Mouse (Mus musculus) heart, adult 11 months (tissue): ENCODE results near the gene Gm49661.

Experiments used
- DNase-seq: peaks from one replicate; pipeline ENCODE4 v3.0.0; 2022

Gm49661 gene

GRCm38 (mm10) chr8:84965731-84966291 is 3.4 kb downstream of the Gm49661 start:
- DNase-seq = peak; percentile 100

GRCm38 (mm10) chr8:84963952-84964351 is 5.3 kb downstream of the Gm49661 start:
- no peak for DNase-seq

- peak; percentile 94 for DNase-seq
These were observed 9.4 kb downstream of the Gm49661 start for GRCm38 (mm10) chr8:84959811-84960210.

DNA sequence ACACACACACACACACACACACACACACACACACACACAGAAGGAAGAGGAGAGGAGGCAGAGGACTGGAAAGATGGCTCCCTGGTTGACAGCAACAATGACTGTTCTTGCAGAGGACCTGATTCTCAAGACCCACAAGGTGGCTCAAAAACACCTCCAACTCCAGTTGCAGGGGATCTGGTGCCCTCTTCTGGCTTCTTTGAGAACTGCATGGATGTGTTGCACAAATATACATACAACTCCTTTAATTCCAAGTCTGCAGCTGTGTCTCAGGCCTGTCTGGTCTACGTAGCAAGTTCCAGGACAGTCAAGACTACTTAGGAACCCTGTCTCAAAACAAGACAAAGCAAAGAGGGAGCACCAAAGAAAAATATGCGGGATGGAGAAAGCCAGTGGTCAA is 12.5 kb downstream of the Gm49661 start:
- no peak for DNase-seq

DNA sequence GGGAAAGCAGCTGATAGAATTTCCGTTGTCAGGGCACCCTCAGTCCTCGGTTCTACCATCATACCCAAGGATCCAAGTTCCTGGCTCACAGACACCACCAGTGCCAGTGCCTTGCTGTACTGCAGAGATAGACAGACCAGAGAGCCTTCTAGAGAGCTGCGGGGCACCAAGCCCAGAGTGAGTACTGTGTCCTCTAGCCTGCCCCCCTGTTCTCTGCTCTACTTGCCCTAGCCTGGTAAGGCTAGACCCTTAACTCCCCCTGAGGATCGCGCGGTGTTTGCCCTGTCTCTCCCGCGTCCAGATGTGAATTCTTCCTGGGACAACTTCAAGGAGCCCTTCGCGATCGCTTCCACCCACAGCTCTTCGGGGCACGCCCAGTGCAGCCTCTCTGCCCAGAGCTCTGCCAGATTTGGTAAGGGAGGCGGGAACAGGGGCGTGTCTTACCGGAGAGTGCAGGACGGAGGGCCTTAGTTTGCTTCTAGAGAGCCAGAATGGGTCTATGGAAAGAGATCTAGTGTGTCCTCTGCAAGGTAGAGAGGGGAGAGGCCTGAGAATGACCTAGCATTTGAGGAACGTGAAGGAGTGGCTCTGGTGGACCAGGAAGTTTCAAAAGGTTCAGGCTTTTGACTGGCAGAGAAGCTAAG is 16.5 kb downstream of the Gm49661 start:
- DNase-seq = peak; percentile 95

DNA sequence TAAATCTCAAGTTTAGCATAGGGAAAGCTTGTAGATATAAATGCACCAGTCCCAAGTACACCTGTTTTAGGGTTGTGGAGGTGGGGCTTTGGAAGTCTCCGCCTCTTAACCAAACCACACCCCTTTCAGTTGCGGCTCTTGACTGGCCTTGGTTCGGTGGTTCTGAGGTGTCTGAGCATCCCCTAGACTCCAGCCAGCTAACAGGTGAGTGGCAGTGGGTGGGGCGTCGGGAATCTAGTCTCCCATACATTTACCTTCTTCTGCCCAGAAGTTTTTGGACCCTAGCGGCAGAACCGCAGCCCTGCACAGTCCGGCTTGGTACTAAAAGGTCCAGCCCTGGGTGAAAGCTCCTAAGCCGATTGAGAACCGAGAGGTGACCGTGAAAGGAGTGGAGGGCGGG is 19.5 kb downstream of the Gm49661 start:
- no peak for DNase-seq

GRCm38 (mm10) chr8:84947241-84947545 is 22.0 kb downstream of the Gm49661 start:
- DNase-seq = no peak

DNA sequence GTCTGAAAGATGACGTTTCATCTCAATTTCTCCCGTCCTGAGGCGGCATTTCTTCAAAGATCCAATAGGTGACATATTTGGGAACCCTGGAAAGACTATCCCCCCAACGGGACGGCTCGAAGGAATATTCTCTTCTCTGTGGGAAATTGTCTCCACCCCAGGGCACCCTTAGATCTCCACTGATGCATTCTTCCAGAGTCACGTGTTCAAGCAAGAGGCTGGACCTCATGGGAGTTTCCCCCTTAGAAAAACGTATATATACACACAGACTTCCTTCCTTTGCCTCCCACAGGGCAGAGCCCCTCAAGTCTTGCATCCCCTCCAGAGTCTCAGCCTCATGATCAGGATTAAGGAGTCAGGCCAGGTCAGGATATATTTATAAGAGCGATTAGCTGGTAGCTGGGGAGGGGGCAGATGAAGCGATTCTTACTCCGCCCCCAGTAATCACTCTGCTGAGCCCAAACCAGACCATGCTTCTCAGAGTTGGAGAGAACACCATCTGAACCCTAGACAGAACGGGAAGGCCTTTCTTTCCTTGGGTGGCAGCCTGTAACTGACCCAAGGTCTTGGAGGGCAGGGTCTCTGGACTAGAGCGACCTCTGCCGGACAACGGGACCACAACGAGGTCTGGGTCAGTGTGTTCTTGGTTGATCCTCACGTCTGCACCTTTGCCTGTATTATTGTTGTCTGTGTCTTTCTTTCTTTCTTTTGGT is 22.5 kb downstream of the Gm49661 start, which contains the start of gene Rtbdn:
Rtbdn (plus strand) TSS at position 464 of the 713 bp plus-strand sequence.
- no peak for DNase-seq

DNA sequence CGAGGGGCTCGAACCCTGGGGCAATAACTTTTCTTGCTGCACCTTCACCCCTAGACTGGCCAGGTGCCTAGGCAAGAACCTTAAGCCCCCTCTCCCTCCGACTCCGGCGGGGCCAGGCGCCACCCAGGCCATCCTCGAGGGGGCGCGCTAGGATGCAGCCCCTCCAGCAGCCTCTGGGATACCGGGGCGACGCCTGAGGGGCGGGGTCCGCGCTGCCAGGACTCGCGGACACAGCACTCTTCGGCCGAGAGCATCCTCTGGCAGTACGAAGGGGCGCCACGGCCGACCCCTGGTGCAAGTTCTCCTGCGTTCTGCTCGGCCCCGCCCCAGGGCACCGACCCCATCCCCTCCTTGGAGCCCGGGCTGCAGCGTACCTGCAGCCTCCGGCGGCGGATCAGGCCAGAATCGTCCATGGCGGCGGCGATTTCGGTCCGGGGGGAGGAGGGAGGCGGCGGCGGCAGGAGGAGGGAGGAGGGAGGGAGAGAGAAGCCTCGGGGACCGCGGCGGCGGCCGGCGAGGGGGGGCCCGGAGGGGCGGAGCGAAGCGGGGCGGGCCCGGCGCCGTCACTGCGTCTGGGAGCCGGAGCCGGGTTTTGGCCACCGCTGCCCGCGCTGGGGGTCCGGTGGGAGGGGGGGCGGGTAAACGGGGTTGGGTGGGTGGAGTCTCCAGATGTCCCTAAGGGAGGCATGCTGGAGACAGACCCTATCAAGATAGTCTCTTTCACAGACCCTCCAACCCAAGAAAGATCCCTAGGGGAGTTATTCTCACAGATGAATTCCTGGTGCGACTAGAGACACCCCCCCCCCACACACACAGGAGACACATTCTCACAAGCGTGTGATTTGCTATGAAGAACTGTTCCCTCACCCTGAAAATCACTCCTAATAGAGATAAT is 23.4 kb downstream of the Gm49661 start:
- no peak for DNase-seq

DNA sequence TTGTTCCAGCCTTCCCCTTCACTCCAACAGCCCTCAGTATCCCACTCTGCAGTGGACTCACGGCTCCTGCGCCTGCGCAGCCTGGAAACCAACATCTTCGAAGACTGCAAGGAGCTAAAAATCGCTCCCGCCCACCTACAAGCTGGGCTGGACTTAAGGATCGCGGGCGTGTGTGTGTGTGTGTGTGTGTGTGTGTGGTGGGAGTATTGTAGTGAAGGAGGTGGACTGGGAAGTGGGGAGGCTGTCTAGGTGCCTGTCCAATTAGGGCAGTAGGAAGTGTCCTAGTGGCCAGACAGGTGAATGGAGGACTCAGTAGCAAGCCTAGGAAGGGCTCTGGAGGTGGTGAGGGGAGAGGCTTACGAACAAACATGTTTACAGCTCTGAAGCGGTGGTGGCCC is 24.0 kb downstream of the Gm49661 start:
- no peak for DNase-seq

DNA sequence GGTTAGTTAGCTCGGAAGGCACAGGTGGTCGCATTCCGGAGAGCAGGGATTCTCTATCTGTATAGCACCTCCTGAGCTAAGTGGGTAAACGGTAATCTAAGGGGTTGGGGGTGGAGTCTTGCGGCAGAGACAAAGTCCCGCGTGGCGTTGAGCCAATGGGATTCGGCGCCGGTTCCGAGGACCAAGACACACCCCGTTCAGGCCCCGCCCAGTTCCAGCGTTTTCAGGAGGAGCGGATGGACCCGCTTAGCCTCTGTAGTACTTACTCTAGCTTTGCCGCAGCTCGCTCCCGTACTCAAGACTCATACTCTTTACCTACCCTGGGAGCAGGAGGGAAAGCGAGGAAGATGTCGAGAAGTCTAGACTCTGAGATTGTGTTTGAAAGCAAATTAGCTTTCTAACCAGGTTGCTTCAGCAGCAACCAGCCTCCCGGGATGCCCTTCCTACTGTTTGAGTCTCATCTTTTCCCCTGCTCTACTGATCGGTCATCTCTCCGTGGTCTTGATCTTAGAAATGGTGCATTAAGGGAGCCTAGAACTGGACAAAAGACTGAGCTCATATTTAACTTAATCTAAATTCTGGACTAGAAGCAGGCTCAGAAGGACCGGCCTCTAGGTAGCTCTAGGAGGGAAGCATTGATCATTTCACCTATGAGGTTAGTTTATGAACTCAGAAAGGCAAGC is 24.6 kb downstream of the Gm49661 start:
- DNase-seq = peak; percentile 92

GRCm38 (mm10) chr8:84943699-84944098 is 25.5 kb downstream of the Gm49661 start:
- no peak for DNase-seq

- no peak for DNase-seq
These were observed 31.4 kb downstream of the Gm49661 start for GRCm38 (mm10) chr8:84937620-84938485.

DNA sequence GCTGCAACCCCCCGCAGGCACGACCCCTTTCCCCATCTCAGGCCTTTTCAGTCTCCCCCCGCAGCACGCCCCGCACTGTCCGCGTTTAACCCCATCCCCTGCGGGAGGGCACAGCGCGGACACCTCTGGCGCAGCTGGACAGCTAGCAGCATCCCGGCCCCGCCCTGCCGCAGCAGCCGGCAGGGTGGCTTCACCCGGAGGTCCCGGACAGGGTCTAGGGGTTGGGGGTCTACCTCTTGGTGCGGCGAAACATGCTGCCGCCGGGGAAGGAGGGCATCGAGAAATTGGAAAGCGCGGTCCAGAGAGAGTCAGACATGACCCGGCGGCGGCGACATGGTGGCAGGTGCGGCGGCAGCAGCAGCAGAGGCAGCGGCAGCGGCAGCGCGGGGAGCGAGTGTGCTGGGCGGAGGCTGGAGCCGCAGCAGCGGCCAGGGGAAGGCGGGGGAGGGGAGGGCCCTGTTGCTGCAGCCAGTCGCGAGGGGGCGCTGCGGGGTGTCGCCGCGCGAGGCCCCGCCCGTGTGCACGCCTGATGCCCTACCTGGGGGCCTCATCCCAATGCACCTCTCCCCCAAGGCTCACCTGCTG is 32.2 kb downstream of the Gm49661 start, which contains the start of gene Mast1:
Mast1 (minus strand) TSS at position 398 of the 585 bp plus-strand sequence.
- DNase-seq = no peak

DNA sequence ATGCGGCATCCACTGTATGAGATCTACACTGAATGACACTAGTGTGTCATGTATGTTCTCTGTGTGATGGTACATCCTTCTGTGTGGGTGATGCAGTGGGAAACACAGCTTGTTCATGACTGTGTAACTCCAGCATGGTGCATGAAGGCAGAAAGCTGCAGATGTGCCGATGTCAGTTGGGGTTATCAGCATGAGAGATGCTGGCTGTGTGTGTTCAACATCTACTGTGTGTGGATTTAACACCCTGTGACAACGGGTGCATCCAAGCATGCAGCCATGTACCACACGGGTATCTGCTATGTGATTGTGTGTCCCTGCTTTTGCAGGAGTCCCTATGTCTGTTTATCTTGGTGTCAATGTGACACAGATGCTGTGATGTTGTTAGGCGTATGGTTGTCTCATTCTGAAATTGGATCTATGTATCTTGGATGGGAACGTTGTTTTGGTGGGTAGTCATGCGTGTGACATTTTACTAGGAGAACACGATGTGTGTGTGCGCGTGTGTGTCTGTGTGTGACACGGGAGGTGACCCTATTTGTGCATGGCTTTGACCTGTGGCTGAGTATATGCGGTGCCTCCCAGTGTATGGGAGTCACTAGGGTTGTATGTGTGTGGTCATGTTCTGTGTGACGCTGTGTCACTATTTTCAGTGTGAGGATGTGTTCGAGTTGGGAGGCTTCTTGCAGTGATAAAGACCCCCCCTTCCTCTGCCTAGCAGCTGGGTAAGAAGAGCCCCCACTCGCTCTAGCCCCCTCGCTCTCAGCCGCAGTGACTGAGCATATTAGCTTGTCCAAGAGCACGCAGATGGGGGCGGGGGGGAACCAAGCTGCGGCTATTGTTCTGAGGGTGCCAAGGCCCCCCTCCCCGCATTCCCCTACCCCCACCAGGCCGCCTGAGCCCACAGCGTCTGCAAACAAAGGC is 32.9 kb downstream of the Gm49661 start:
- DNase-seq = no peak

DNA sequence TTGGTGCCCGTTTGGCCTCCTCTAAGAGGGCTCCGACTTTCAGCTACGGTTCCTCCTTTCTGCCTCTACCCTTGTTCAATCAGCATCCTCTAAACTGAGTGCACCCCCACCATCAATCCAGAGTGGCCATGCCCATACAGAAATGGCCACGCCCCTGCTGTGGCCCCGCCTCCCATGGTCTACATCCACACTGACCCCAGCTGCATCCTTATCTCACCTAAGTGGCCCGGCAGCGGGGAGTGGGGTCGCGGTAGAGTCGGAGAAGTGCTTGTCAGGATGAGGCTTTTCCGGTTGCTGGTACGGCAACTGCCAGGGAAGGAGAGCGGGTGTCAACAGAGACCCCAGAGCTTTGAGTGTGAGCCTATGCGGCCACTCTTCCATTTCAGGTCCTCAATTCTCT is 33.7 kb downstream of the Gm49661 start:
- DNase-seq = no peak

DNA sequence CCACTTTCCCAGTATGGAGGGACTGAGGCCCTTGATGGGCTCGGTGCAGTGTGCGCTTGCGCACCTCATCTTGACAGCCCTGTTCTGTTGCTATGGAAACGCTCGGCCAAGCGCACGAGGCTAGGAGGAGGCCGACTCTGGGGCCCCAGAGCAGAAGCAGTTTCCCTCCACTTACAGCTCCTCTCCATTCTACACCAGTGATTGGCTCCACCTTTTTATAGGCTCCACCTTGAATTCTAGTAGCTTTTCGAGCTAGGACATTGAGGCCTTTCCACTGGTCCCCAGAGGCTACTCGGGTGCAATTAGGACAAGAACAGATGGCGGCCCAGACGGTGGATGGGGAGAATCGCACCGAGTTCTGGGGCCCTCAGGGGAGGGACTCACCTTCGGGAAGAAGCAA is 34.4 kb downstream of the Gm49661 start:
- DNase-seq = no peak

DNA sequence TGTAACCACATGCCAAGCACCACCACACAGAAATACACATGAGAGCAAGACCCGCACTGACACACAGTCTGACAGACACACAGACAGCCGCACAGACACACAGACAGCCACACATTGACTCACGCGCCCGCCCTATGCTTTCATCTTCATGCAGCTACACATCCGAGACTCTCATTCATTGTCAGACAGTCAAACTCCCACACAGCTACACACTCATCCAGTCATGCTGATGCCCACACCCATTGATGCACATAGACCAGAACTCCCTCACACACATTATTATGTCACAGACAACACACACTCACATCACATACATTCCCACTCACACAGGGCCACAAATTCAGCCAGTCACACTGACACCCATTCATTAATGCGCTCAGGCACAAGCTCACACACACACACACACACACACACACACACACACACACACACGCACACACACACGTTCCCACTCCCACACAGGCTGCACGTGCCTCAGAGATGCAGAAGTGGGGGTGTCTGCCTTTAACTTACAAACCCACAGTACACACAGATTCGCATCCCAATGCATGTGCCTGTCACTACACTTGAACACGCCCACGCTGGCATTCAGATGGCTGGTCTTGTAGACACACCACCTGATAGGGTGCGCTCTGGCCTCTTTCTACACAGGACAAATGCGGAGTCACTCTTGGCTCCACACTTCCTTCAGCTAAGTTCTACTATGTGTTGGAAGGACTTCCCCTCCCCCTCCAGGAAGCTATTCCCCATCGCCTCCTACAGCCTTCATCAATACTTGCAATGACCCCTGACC is 35.3 kb downstream of the Gm49661 start:
- DNase-seq = no peak

DNA sequence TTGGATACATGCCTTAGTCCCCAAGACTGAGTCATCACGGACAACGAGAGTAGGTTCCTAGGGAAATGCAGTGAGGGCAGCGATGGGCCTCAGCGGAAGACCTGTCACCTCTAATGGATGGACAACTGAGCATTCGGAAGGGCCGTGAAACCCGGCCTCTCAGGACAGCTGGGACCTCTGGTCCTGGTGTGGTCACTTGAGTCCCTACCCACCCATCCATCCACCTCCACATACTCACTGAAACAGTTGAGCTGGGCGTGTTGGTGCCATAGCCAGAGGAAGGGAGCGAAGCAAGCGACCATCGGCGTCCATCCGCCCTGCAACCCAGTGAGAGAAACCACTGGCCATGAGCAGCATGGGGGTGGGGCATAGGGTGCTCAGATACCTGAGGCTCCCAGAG is 38.7 kb downstream of the Gm49661 start:
- peak; percentile 86 for DNase-seq
